Mouse (Mus musculus): ENCODE results near the gene Fam20a.

- no peak for TF ChIP-seq CTCF (IDR thresholded peaks at IDR 0.05; ENCODE audit: control insufficient read depth, insufficient read depth, low read length)
- TF ChIP-seq POLR2A (IDR thresholded peaks at IDR 0.05; ENCODE audit: borderline replicate concordance, control insufficient read depth, low read depth, low read length), result no peak
Measured at GRCm38 (mm10) chr11:109620356-109620755, 101.7 kb downstream of the Fam20a start.
